Mouse (Mus musculus) liver, embryonic 14.5 days (tissue): ENCODE measurements around the gene Hyal2. TPM values are rescaled to one million over a fixed set of nuclear protein-coding genes. Genes with fewer than 3 reads are reported as not detected.
"Not testable (repeated sequence)": the region's sequence is repeated elsewhere in the genome, so short reads cannot be mapped to it uniquely, and the experiment has no call there.

Source experiments
- ATAC-seq: fragments of 200-750 bp; cut with Nextera tagmentation; 2 replicates; pipeline ENCODE4 v1.8.0; 2017; ENCODE audit warnings: moderate number of reproducible peaks, mild to moderate bottlenecking, moderate library complexity; ENCODE audit not compliant: insufficient read depth
- DNase-seq, 3 experiments: peaks; one replicate each; pipeline ENCODE4 v3.0.0-alpha.2; 2012 to 2013; ENCODE audit warnings: low read depth in 3 of 3, low spot score in 3 of 3
- H3K27ac ChIP-seq: fragments of 300-500 bp; sonication (generic); 2 replicates; pipeline ENCODE4 v1.5.1; 2014; ENCODE audit warnings: moderate library complexity, mild to moderate bottlenecking, control low read depth, inconsistent platforms
- H3K27me3 ChIP-seq: fragments of 300-500 bp; sonication (generic); 2 replicates; pipeline ENCODE4 v1.6.1; 2014; ENCODE audit warnings: mild to moderate bottlenecking, low read length, moderate library complexity; ENCODE audit not compliant: control insufficient read depth, insufficient read depth
- H3K36me3 ChIP-seq: fragments of 300-500 bp; sonication (generic); replicated peaks from 2 replicates; pipeline ENCODE4 v1.6.1; 2014; ENCODE audit warnings: low read depth; ENCODE audit not compliant: control insufficient read depth, insufficient read depth
- H3K4me1 ChIP-seq, 2 experiments: fragments of 200-500 bp in 1 of 2; fragments of 300-500 bp in 1 of 2; sonication (generic) in 1 of 2; replicated peaks; 2 replicates each; pipeline ENCODE4 v1.6.1; 2012 to 2014; ENCODE audit warnings: antibody characterized with exemption in 1 of 2, inconsistent platforms in 1 of 2, low read length in 1 of 2; ENCODE audit not compliant: control insufficient read depth in 2 of 2, insufficient read depth in 2 of 2
- H3K4me2 ChIP-seq: fragments of 300-500 bp; sonication (generic); 2 replicates; pipeline ENCODE4 v1.6.1; 2014; ENCODE audit warnings: low read depth, mild to moderate bottlenecking, control low read depth, moderate library complexity
- H3K4me3 ChIP-seq, 2 experiments: fragments of 200-500 bp in 1 of 2; fragments of 300-500 bp in 1 of 2; sonication (generic) in 1 of 2; 2 replicates each; pipeline ENCODE4 v1.5.1; 2012 to 2014; ENCODE audit warnings: low read depth in 2 of 2, low read length in 2 of 2, mild to moderate bottlenecking in 2 of 2, control low read depth in 1 of 2, inconsistent platforms in 1 of 2, moderate library complexity in 1 of 2; ENCODE audit not compliant: insufficient read depth in 1 of 2
- H3K9ac ChIP-seq: fragments of 300-500 bp; sonication (generic); replicated peaks from 2 replicates; pipeline ENCODE4 v1.6.1; 2014; ENCODE audit warnings: mild to moderate bottlenecking, control low read depth, moderate library complexity
- H3K9me3 ChIP-seq: fragments of 300-500 bp; sonication (generic); 2 replicates; pipeline ENCODE4 v1.6.1; 2016; ENCODE audit warnings: low read length, mixed read lengths; ENCODE audit not compliant: control insufficient read depth
- CTCF ChIP-seq: IDR thresholded peaks from 2 replicates; pipeline ENCODE4 v1.5.1; 2016; ENCODE audit warnings: antibody characterized with exemption, low read depth, control low read depth
- EP300 ChIP-seq: IDR thresholded peaks from 2 replicates; pipeline ENCODE4 v1.6.1; 2016; ENCODE audit warnings: antibody characterized with exemption, low read depth
- WGBS: fragments of 180-500 bp; shearing (Covaris S2); extraction: QIAGEN DNeasy Blood & Tissue Kit; methylation state at CpG from one replicate; pipeline ENCODE4 v1.1.7; 2014; ENCODE audit not compliant: insufficient replicate concordance; 5-methylcytosine and 5-hydroxymethylcytosine counted together
- polyA plus RNA-seq, 2 experiments: library from polyadenylated mRNA; depleted of rRNA in 1 of 2; stranded (reverse) in 1 of 2; unstranded in 1 of 2; fragments of >200 nt; fragmentation: Nextera tagmentation in 1 of 2; extraction: Ambion mirVana in 1 of 2; gene quantifications; 2 replicates each; pipeline versions ENCODE4 v1.2.1 to v1.2.3; 2012 to 2014

The Hyal2 gene
- polyA plus RNA-seq, 2 experiments, result 19.9 to 47.0 TPM

- Histone ChIP-seq H3K9me3 (no peaks in the 10 kb centered on the region), H3K4me2 (peak overlapping the region; percentile 85), H3K27me3 (no peaks in the 10 kb centered on the region), H3K9ac (peak overlapping the region; percentile 87), H3K4me3 (peak overlapping the region; percentile 86 to 88), H3K36me3 (peaks cover 12% of the 10 kb centered on the region), H3K27ac (peak overlapping the region; percentile 84), H3K4me1 (peaks cover 50 to 60% of the 10 kb centered on the region in 2 experiments)
- WGBS, result 75% methylated on average over 22 of the region's 22 CpGs
- ATAC-seq (peak; percentile 32; the same call in 1 of the 2 replicates), DNase-seq (no peak)
- TF ChIP-seq CTCF (no peak), EP300 (no peak)
Measured at GRCm38 (mm10) chr9:107571534-107572326, 4.0 kb downstream of the Hyal2 start.

DNA sequence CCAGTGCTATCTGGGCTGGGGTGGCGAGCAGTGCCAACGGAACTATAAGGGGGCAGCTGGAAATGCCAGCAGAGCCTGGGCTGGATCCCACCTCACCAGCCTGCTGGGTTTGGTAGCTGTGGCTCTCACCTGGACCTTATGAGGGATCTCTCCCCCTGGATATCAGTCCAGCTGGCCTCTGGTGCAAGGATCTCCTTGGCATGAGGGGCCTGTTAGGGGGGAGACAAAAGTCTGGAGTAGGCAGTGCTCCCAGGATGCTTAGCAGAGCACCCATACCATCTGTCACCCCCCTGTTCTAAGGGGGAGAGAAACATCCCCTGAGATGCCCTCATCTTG, 4.5 kb downstream of the Hyal2 start:
- Histone ChIP-seq H3K9ac (no peak overlapping the region; the same call in 1 of the 2 replicates), H3K9me3 (no peaks in the 10 kb centered on the region), H3K27ac (peak overlapping the region; percentile 84), H3K4me3 (no peak overlapping the region; a peak in 1 of 4 replicates), H3K4me1 (peaks cover 53 to 59% of the 10 kb centered on the region in 2 experiments), H3K4me2 (peak overlapping the region; percentile 85), H3K36me3 (peaks cover 12% of the 10 kb centered on the region), H3K27me3 (no peaks in the 10 kb centered on the region)
- TF ChIP-seq CTCF (no peak), EP300 (no peak)
- WGBS, result 83% methylated on average over 2 of the region's 2 CpGs
- DNase-seq (no peak), ATAC-seq (no peak)

DNA sequence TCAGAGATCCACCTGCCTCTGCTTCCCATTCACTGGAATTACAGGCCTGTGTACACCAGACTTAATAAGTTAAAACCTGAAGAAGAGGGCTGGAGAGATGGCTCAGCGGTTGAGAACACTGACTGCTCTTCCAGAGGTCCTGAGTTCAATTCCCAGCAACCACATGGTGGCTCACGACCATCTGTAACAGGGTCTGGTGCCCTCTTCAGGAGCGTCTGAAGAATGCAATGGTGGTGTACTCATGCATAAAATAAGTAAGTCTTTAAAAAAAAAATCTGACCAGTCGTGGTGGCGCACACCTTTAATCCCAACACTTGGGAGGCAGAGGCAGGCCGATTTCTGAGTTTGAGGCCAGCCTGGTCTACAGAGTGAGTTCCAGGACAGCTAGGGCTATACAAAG, 6.0 kb downstream of the Hyal2 start:
- peak; percentile 48 for TF ChIP-seq CTCF
- H3K9me3 ChIP-seq, DNase-seq, H3K27me3 ChIP-seq, H3K4me2 ChIP-seq, ATAC-seq, H3K27ac ChIP-seq, H3K4me3 ChIP-seq, H3K9ac ChIP-seq: not testable (repeated sequence)
- peaks cover 12% of the 10 kb centered on the region for H3K36me3 ChIP-seq
- 70% methylated on average over 6 of the region's 6 CpGs for WGBS
- peaks cover 46 to 50% of the 10 kb centered on the region in 2 experiments for H3K4me1 ChIP-seq

DNA sequence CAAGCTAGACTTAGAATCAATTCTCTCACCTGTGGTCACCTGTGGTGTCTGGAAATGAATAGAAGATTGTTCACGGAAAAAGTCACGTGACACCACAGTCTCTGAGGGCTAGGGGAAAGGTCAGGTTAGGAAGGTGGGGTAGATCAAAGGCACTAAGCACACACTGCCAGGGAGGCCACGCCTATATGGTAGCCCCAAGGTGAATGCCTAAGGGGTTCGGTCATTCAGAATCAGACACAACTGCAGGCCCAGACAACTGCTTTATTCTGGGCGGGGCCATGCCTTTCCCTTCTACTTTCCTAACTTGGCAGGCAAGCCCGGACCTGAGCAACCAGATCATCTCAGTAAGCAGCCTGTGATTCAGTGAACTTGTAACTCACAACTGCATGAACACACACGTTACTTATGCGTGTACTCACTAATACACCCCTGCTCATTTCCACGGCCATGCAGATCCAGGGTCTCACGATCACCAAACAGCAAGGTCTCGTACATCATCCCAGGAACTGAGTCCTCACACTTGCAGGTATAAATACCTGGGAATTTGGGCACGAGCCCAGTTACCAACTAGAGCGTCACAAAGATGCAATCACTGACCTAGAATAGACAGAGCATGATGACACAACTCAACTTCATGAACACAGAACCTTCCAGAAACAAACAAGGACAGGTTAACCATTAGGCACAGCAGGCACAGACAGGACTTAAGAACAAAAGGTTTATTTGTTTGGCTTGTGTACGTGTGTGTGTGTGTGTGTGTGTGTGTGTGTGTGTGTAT, 8.0 kb downstream of the Hyal2 start:
- Histone ChIP-seq H3K9ac (no peak overlapping the region), H3K27ac (peak overlapping the region; percentile 53), H3K27me3 (no peaks in the 10 kb centered on the region), H3K36me3 (peaks cover 12% of the 10 kb centered on the region), H3K4me3 (no peak overlapping the region), H3K9me3 (no peaks in the 10 kb centered on the region), H3K4me1 (peaks cover 39 to 48% of the 10 kb centered on the region in 2 experiments), H3K4me2 (no peak overlapping the region)
- WGBS, result 79% methylated on average over 14 of the region's 14 CpGs
- TF ChIP-seq EP300, result no peak
- TF ChIP-seq CTCF, result no peak
- no peak for DNase-seq
- no peak for ATAC-seq
